Mouse (Mus musculus): Measurements from ENCODE around the gene Gria3. TPM values are rescaled to one million over a fixed set of nuclear protein-coding genes. Genes with fewer than 3 reads are reported as not detected.

Gene Gria3
- total RNA-seq (2023), result 26.3 TPM

DNA sequence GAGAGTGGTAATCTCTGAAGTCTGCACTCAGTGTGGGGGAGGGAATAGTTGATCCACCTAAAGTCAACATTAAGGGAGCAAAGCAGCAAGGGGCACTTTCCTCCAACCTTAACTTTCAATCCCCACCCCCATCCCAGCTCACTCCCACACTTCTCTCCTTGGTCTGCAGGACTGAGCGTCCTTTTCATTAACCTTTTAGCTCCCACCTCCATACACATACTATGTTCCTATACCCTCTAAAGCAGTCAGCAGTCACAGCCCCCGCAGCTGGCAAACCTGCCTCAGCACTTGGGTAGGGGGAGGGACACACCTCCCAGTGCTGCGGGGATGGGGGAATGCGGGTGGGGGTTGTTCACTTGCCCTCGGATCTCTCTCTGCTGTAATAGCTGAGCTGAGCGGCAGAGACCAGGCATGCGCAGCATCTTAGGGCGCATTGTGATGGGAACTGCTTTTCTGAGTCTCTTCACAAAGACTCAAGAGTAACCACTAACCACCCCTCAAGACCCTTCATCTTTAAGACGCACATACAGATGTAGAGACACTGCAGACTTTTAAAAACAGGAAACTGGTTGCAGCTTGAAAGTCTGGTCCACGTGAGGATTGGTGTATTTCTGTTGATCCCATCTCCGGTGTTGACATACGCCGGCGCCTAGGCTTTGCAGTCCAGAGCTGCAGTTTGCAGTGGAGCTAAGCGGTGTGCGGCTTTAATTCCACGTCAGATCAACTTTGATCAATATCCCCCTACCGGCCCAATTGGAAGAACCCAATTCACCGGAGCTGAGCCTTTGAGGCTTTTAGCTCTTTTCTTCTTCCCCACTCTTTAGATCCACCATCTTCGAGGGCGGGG is at the start of gene Gria3:
Gene Gria3, plus strand, starts transcription at position 797 of the 847 bp plus-strand sequence.

All from CD8-positive naive resting alpha-beta T cell, adult 57 days (primary cell).